ENCODE assay signal across 8 mouse cellular contexts in genomic region chr12:29937851-29938375, GRCm38 (mm10). TPM values are rescaled to one million over a fixed set of nuclear protein-coding genes. Genes with fewer than 3 reads are reported as not detected.
DNase-seq lines count a peak whose midpoint lies in the region; ATAC-seq and TF ChIP-seq lines count a peak whose summit lies in the region.

No protein-coding gene starts in this region.

- TF ChIP-seq CTCF in liver, adult 2 months (IDR thresholded peaks at IDR 0.05; ENCODE audit: low read depth, low read length): no peak

- peak overlapping the region; percentile 89 for H3K27ac ChIP-seq in embryonic facial prominence, embryonic 12.5 days
- H3K27ac ChIP-seq in liver, adult 2 months (replicated peaks; ENCODE audit: insufficient read depth, low read depth, low read length): peak overlapping the region; percentile 60
- peak overlapping the region; percentile 51 for H3K27ac ChIP-seq in neural tube, embryonic 11.5 days (ENCODE audit: low read depth, low read length)

- 0 out of 2 replicates have a peak, but pooled peaks cover 7% of the 10 kb centered on the region for H3K36me3 ChIP-seq in embryonic facial prominence, embryonic 12.5 days
- no peaks in the 10 kb centered on the region for H3K36me3 ChIP-seq in liver, adult 2 months (ENCODE audit: control insufficient read depth, insufficient read depth, low read length)
- H3K36me3 ChIP-seq in neural tube, embryonic 11.5 days (ENCODE audit: control insufficient read depth, insufficient read depth, low read length): no peaks in the 10 kb centered on the region; the same call in 1 of the 2 replicates

- no peaks in the 10 kb centered on the region for H3K27me3 ChIP-seq in embryonic facial prominence, embryonic 12.5 days
- H3K27me3 ChIP-seq in liver, adult 2 months (ENCODE audit: control insufficient read depth, insufficient read depth, low read length): 0 out of 2 replicates have a peak, but pooled peaks cover 4% of the 10 kb centered on the region
- H3K27me3 ChIP-seq in neural tube, embryonic 11.5 days (ENCODE audit: control insufficient read depth, insufficient read depth, low read length): no peaks in the 10 kb centered on the region

- peak; percentile 37 to 38 for DNase-seq in cerebellum, postnatal 14 days
- no peak for DNase-seq in cerebellum, adult 11 months
- DNase-seq in heart, adult 9 months (ENCODE audit: low spot score in 2 of 2): peak; percentile 64 to 75
- peak; percentile 46 for DNase-seq in kidney, adult 9 months
- no peak for DNase-seq in liver, adult 2 months (ENCODE audit: extremely low read depth, low read depth, low spot score)
- DNase-seq in neural tube, embryonic 11.5 days (ENCODE audit: low spot score): peak; percentile 88
- DNase-seq in urinary bladder, postnatal 14 days (ENCODE audit: low spot score): peak; percentile 47

- TF ChIP-seq POLR2A in liver, adult 2 months (IDR thresholded peaks at IDR 0.05; ENCODE audit: extremely low read depth, insufficient read depth, low read length): 0 out of 2 replicates have a peak, but pooled peaks have one; percentile 34

- peak; percentile 86 for ATAC-seq in embryonic facial prominence, embryonic 12.5 days (ENCODE audit: insufficient number of reproducible peaks, insufficient read depth, low FRiP score, low TSS enrichment)
- peak; percentile 80 for ATAC-seq in neural tube, embryonic 11.5 days (ENCODE audit: insufficient read depth, low FRiP score, low TSS enrichment)

- H3K4me2 ChIP-seq in embryonic facial prominence, embryonic 12.5 days (replicated peaks): peak overlapping the region; percentile 73
- peak overlapping the region; percentile 85 for H3K4me2 ChIP-seq in neural tube, embryonic 11.5 days (ENCODE audit: low read depth)

- H3K4me3 ChIP-seq in embryonic facial prominence, embryonic 12.5 days: peak overlapping the region; percentile 79
- peak overlapping the region; percentile 98 for H3K4me3 ChIP-seq in liver, adult 2 months (ENCODE audit: insufficient read depth, low read depth, low read length)
- peak overlapping the region; percentile 80 for H3K4me3 ChIP-seq in neural tube, embryonic 11.5 days (ENCODE audit: low read depth, low read length)

- H3K4me1 ChIP-seq in embryonic facial prominence, embryonic 12.5 days: peaks cover 23% of the 10 kb centered on the region
- H3K4me1 ChIP-seq in liver, adult 2 months (ENCODE audit: control insufficient read depth, insufficient read depth, low read length): no peaks in the 10 kb centered on the region
- peaks cover 18% of the 10 kb centered on the region for H3K4me1 ChIP-seq in neural tube, embryonic 11.5 days (ENCODE audit: control insufficient read depth, insufficient read depth, low read length)

- H3K9ac ChIP-seq in embryonic facial prominence, embryonic 12.5 days: peak overlapping the region; percentile 90
- H3K9ac ChIP-seq in liver, adult 2 months (ENCODE audit: low read depth, low read length): peak overlapping the region; percentile 93
- peak overlapping the region; percentile 86 for H3K9ac ChIP-seq in neural tube, embryonic 11.5 days (ENCODE audit: low read length)

- WGBS in embryonic facial prominence, embryonic 12.5 days: under 1% methylated on average over 32 of the region's 49 CpGs
- WGBS in liver, adult 2 months: 1% methylated on average over 48 of the region's 49 CpGs
- WGBS in neural tube, embryonic 11.5 days: under 1% methylated on average over 42 of the region's 49 CpGs

- H3K9me3 ChIP-seq in embryonic facial prominence, embryonic 12.5 days: no peaks in the 10 kb centered on the region
- no peaks in the 10 kb centered on the region for H3K9me3 ChIP-seq in neural tube, embryonic 11.5 days (ENCODE audit: control insufficient read depth, low read length)

- H3K79me2 ChIP-seq in liver, adult 2 months (ENCODE audit: control insufficient read depth, insufficient read depth, low read length): no peaks in the 10 kb centered on the region

RNA-seq across cellular contexts. Expression of gene Pxdn, which starts 0.5 kb away (rescaled TPM):
- polyA plus RNA-seq in embryonic facial prominence, embryonic 12.5 days (2016; fragmentation: Nextera tagmentation; extraction: Ambion mirVana): 129 and 130 TPM in 2 replicates
- 7.8 and 9.7 TPM in 2 replicates for total RNA-seq in liver, adult 2 months (2014; rRNA removed)
- polyA plus RNA-seq in liver, adult 2 months (2012; rRNA removed): 7.2 and 9.1 TPM in 2 replicates
- polyA plus RNA-seq in neural tube, embryonic 11.5 days (2014; fragmentation: Nextera tagmentation; extraction: Ambion mirVana): 90.5 and 93.5 TPM in 2 replicates

Comparison
In these comparisons a context has a peak if more than half of its experiments do, and no peak if none do; other contexts are left out.
1. DNase-seq: peak in cerebellum, postnatal 14 days (2 of 2), heart, adult 9 months (2 of 2), kidney, adult 9 months (single experiment), neural tube, embryonic 11.5 days (single experiment) and urinary bladder, postnatal 14 days (single experiment); none in cerebellum, adult 11 months (single experiment) and liver, adult 2 months (single experiment).
2. Peak in every context shown above with its lines, with median percentiles within 50 percentile points of each other: H3K27ac ChIP-seq, H3K4me3 ChIP-seq and H3K9ac ChIP-seq.